Mouse (Mus musculus): ENCODE data around the gene Hoxb9. TPM values are rescaled to one million over a fixed set of nuclear protein-coding genes. Genes with fewer than 3 reads are reported as not detected.

The Hoxb9 gene
- polyA plus RNA-seq, 1 experiment from 2014 or later = 0.35 TPM

DNA sequence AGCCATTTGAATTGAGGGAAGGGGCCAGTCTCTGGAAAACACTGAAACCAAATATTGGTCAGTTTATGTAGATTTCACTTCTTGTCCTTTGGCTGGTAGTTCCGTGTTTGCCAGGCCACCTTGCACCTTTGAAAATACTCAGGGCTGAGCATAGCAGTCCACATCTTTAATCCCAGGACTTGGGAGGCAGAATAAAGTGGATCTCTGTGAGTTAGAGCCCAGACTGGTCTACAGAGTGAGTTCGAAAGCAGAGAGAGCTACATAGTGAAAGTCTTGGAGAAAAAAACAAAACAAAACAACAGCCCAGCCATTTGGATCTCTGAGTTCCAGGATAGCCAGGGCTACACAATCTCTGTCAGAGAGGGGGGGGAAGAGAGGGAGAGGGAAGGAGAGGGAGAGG, 14.1 kb upstream of the Hoxb9 start:
- 38% methylated on average over 2 of the region's 2 CpGs for WGBS
- Histone ChIP-seq H3K27ac (no peak overlapping the region), H3K36me3 (no peaks in the 10 kb centered on the region), H3K4me1 (0 out of 2 replicates have a peak, but pooled peaks cover 3% of the 10 kb centered on the region), H3K4me3 (replicated peaks) (no peak overlapping the region), H3K9ac (no peak overlapping the region), H3K27me3 (replicated peaks) (peaks cover 96% of the 10 kb centered on the region), H3K4me2 (no peak overlapping the region), H3K9me3 (no peaks in the 10 kb centered on the region)
- no peak for ATAC-seq (ENCODE audit: insufficient read depth, low FRiP score, low read depth)

- H3K4me2 ChIP-seq = no peak overlapping the region
Measured at GRCm38 (mm10) chr11:96259038-96259437, 12.2 kb upstream of the Hoxb9 start.

GRCm38 (mm10) chr11:96259511-96259910, 11.7 kb upstream of the Hoxb9 start:
- 4% methylated on average over 1 of the region's 1 CpGs for WGBS
- Histone ChIP-seq H3K36me3 (no peaks in the 10 kb centered on the region), H3K4me1 (0 out of 2 replicates have a peak, but pooled peaks cover 3% of the 10 kb centered on the region), H3K4me2 (no peak overlapping the region), H3K27ac (no peak overlapping the region), H3K27me3 (replicated peaks) (peaks cover 97% of the 10 kb centered on the region), H3K4me3 (replicated peaks) (no peak overlapping the region), H3K9me3 (no peaks in the 10 kb centered on the region), H3K9ac (no peak overlapping the region)
- no peak for ATAC-seq (ENCODE audit: insufficient read depth, low FRiP score, low read depth)

More at GRCm38 (mm10) chr11:96259038-96259437, 12.2 kb upstream of the Hoxb9 start:
- 0 out of 2 replicates have a peak, but pooled peaks cover 3% of the 10 kb centered on the region for H3K4me1 ChIP-seq
- no peak overlapping the region for H3K9ac ChIP-seq
- H3K27ac ChIP-seq = no peak overlapping the region
- WGBS = 5% methylated on average over 2 of the region's 2 CpGs
- no peaks in the 10 kb centered on the region for H3K36me3 ChIP-seq
- ATAC-seq (ENCODE audit: insufficient read depth, low FRiP score, low read depth) = no peak
- no peak overlapping the region for H3K4me3 ChIP-seq (replicated peaks)
- H3K9me3 ChIP-seq = no peaks in the 10 kb centered on the region
- H3K27me3 ChIP-seq (replicated peaks) = peaks cover 97% of the 10 kb centered on the region

- 3% methylated on average over 23 of the region's 23 CpGs for WGBS
- ATAC-seq (ENCODE audit: insufficient read depth, low FRiP score, low read depth) = no peak
- H3K4me1 ChIP-seq = 0 out of 2 replicates have a peak, but pooled peaks cover 3% of the 10 kb centered on the region
- H3K36me3 ChIP-seq = no peaks in the 10 kb centered on the region
- H3K4me3 ChIP-seq (replicated peaks) = no peak overlapping the region
- H3K9ac ChIP-seq = no peak overlapping the region
- H3K27ac ChIP-seq = no peak overlapping the region
- H3K27me3 ChIP-seq (replicated peaks) = peaks cover 98% of the 10 kb centered on the region
- no peaks in the 10 kb centered on the region for H3K9me3 ChIP-seq
- H3K4me2 ChIP-seq = no peak overlapping the region
Measured at GRCm38 (mm10) chr11:96260310-96260970, 10.8 kb upstream of the Hoxb9 start.

DNA sequence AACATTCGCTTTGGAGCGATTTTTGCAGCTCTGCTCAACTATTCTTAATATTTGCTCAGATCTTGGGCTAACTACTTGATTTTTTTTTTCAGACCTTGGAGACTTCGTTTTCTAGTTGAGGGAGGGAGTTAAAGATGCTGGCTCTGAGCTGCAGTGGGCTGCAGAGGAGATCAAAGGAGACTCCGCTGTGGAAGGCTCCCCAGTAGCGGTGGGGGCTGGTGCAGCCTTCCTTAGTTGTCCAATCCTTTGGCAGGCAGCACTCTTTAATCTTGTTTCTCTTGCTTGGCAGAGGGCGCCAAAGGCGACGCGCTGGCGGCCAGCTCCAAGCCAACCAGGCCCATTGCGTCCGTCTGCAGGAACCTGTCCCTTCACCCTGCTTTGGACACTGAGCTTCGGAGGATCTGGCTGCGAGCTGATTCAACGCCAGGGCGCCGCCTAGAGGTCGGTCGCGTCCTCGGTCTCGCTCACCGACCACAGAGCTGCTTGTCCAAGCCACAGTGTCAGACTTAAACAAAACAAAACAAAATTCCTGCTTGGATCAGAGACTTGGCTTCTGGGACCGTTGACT, 9.8 kb upstream of the Hoxb9 start:
- Histone ChIP-seq H3K36me3 (no peaks in the 10 kb centered on the region), H3K4me2 (no peak overlapping the region), H3K27ac (no peak overlapping the region), H3K27me3 (replicated peaks) (peaks cover 98% of the 10 kb centered on the region), H3K9ac (no peak overlapping the region), H3K4me1 (0 out of 2 replicates have a peak, but pooled peaks cover 3% of the 10 kb centered on the region), H3K9me3 (no peaks in the 10 kb centered on the region), H3K4me3 (replicated peaks) (no peak overlapping the region)
- ATAC-seq (ENCODE audit: insufficient read depth, low FRiP score, low read depth) = no peak
- 2% methylated on average over 24 of the region's 24 CpGs for whole genome bisulfite sequencing

GRCm38 (mm10) chr11:96262262-96262830, 8.9 kb upstream of the Hoxb9 start:
- no peak overlapping the region for H3K4me3 ChIP-seq (replicated peaks)
- no peak overlapping the region for H3K9ac ChIP-seq
- peaks cover 99% of the 10 kb centered on the region for H3K27me3 ChIP-seq (replicated peaks)
- no peak for ATAC-seq (ENCODE audit: insufficient read depth, low FRiP score, low read depth)
- H3K36me3 ChIP-seq = no peaks in the 10 kb centered on the region
- WGBS = 15% methylated on average over 6 of the region's 6 CpGs
- no peak overlapping the region for H3K4me2 ChIP-seq
- H3K27ac ChIP-seq = no peak overlapping the region
- H3K4me1 ChIP-seq = 0 out of 2 replicates have a peak, but pooled peaks cover 3% of the 10 kb centered on the region
- no peaks in the 10 kb centered on the region for H3K9me3 ChIP-seq

DNA sequence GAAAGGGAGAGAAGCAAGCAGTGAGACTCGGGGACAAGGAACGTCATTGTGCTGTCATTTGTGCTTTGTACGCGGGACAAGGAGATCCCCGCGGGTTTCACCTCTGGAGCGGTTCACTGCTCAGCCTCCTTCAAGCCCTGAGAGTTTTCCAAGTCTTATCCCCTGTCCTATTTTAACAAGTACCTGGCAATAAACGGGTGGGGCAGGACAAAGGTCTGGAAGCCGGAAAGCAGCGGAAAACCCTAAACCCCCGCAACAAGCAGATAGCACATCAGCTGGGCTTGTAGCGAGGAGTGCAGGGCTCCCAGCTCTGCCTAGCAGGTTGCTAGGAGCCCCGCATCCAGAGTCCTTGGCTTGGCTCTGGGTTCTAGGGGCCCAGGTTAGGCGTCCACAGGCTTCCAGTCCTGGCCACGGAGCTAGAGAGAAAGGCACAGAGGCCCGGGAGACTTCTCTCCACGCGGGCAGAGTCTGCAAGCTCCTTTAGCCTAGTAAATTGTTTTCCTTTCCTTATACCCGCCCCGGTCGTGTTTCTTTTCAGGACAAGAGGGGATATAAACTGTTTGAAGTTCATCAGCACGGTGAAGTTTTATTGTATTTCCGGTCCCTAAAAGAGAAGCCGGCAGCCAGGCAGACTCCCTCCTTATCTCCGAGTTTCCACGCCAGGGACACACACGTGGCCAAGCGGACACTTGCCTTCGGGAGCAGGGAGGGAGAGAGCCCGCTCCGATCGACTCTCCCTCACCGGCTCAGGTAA, 7.4 kb upstream of the Hoxb9 start:
- H3K9me3 ChIP-seq = no peaks in the 10 kb centered on the region
- H3K36me3 ChIP-seq = no peaks in the 10 kb centered on the region
- no peak overlapping the region for H3K4me2 ChIP-seq
- no peak overlapping the region for H3K27ac ChIP-seq
- peaks cover 97% of the 10 kb centered on the region for H3K27me3 ChIP-seq (replicated peaks)
- H3K9ac ChIP-seq = no peak overlapping the region
- H3K4me1 ChIP-seq = 0 out of 2 replicates have a peak, but pooled peaks cover 3% of the 10 kb centered on the region
- no peak for ATAC-seq (ENCODE audit: insufficient read depth, low FRiP score, low read depth)
- WGBS = 1% methylated on average over 33 of the region's 33 CpGs
- H3K4me3 ChIP-seq (replicated peaks) = no peak overlapping the region

- H3K4me2 ChIP-seq = no peak overlapping the region
- H3K27me3 ChIP-seq (replicated peaks) = peaks cover 97% of the 10 kb centered on the region
- no peak overlapping the region for H3K4me3 ChIP-seq (replicated peaks)
- H3K9me3 ChIP-seq = no peaks in the 10 kb centered on the region
- 17% methylated on average over 8 of the region's 8 CpGs for WGBS
- no peaks in the 10 kb centered on the region for H3K36me3 ChIP-seq
- H3K9ac ChIP-seq = no peak overlapping the region
- no peak for ATAC-seq (ENCODE audit: insufficient read depth, low FRiP score, low read depth)
- 0 out of 2 replicates have a peak, but pooled peaks cover 3% of the 10 kb centered on the region for H3K4me1 ChIP-seq
- H3K27ac ChIP-seq = no peak overlapping the region
Measured at GRCm38 (mm10) chr11:96264390-96265020, 6.8 kb upstream of the Hoxb9 start.

DNA sequence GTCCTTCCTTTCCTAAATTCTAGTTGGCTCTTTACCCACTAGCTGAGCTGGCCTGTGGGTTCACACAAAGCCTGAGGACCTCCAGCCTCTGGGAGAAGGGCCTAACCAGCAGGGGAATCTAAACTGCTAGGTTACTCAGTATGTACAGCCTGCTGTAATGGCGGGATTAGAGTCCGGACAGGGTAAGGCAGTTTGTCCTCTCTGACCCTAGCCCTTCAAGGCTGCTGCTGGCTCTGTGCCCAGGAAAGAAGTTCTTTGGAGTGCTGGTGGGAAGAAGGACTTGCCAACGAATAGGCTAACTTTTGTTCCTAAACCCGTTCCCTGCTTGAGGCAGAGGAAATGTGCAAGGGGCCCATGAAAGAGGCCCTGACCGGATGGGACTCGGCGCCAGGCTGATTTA, 5.3 kb upstream of the Hoxb9 start:
- Histone ChIP-seq H3K36me3 (no peaks in the 10 kb centered on the region), H3K9me3 (no peaks in the 10 kb centered on the region), H3K4me3 (replicated peaks) (no peak overlapping the region), H3K27ac (no peak overlapping the region), H3K4me1 (peaks cover 3% of the 10 kb centered on the region; the same call in 1 of the 2 replicates), H3K4me2 (no peak overlapping the region), H3K27me3 (replicated peaks) (peaks cover 97% of the 10 kb centered on the region), H3K9ac (no peak overlapping the region)
- no peak for ATAC-seq (ENCODE audit: insufficient read depth, low FRiP score, low read depth)
- 6% methylated on average over 7 of the region's 7 CpGs for WGBS

GRCm38 (mm10) chr11:96267021-96267920, 4.0 kb upstream of the Hoxb9 start:
- no peaks in the 10 kb centered on the region for H3K36me3 ChIP-seq
- H3K4me2 ChIP-seq = no peak overlapping the region
- no peak for ATAC-seq (ENCODE audit: insufficient read depth, low FRiP score, low read depth)
- 18% methylated on average over 7 of the region's 7 CpGs for WGBS
- H3K9ac ChIP-seq = no peak overlapping the region
- no peak overlapping the region for H3K4me3 ChIP-seq (replicated peaks)
- H3K27me3 ChIP-seq (replicated peaks) = peaks cover 97% of the 10 kb centered on the region
- no peak overlapping the region for H3K27ac ChIP-seq
- H3K4me1 ChIP-seq = peaks cover 16% of the 10 kb centered on the region
- no peaks in the 10 kb centered on the region for H3K9me3 ChIP-seq
